9 mouse cellular contexts compared by ENCODE assay signal in genomic region chr6:122633411-122633810, GRCm38 (mm10). TPM values are rescaled to one million over a fixed set of nuclear protein-coding genes. Genes with fewer than 3 reads are reported as not detected.
DNase-seq lines count a peak whose midpoint lies in the region; ATAC-seq and TF ChIP-seq lines count a peak whose summit lies in the region.
"Had no signal": no experiment of that assay in that cellular context is flagged by ENCODE, and none has a peak within 500 bp of the region (broad histone marks: within the 10 kb centered on the region; RNA-seq: fewer than 3 reads in every experiment).

No protein-coding gene starts in this region.

- no peak overlapping the region for H3K9ac ChIP-seq in intestine, embryonic 16.5 days (ENCODE audit: low read depth, low read length)
- H3K9ac ChIP-seq: embryonic facial prominence, embryonic 13.5 days; liver, embryonic 15.5 days had no signal

- no peak overlapping the region for H3K4me3 ChIP-seq in layer of hippocampus, adult 2 months
- H3K4me3 ChIP-seq in intestine, embryonic 16.5 days (ENCODE audit: low read length) = no peak overlapping the region
- H3K4me3 ChIP-seq: embryonic facial prominence, embryonic 13.5 days; liver, embryonic 15.5 days had no signal

- no peaks in the 10 kb centered on the region for H3K36me3 ChIP-seq in intestine, embryonic 16.5 days (ENCODE audit: control insufficient read depth, insufficient read depth, low read length)
- H3K36me3 ChIP-seq: embryonic facial prominence, embryonic 13.5 days; liver, embryonic 15.5 days had no signal

- H3K27me3 ChIP-seq in intestine, embryonic 16.5 days (replicated peaks; ENCODE audit: control insufficient read depth, insufficient read depth, low read length) = no peaks in the 10 kb centered on the region; the same call in 1 of the 2 replicates
- H3K27me3 ChIP-seq: embryonic facial prominence, embryonic 13.5 days; liver, embryonic 15.5 days had no signal

- 50% methylated on average over 9 of the region's 9 CpGs for WGBS in intestine, embryonic 16.5 days

- ATAC-seq in granulocyte monocyte progenitor cell, adult 5-6 weeks (replicated peaks; ENCODE audit: poor library complexity, severe bottlenecking) = peak; percentile 77
- ATAC-seq in intestine, embryonic 16.5 days = no peak

- peak; percentile 77 for TF ChIP-seq CTCF in layer of hippocampus, adult 2 months (conservative IDR thresholded peaks at IDR 0.05)

- DNase-seq in layer of hippocampus, adult 2 months (ENCODE audit: low spot score in 2 of 2) = peak in 1 of 2 experiments; percentile 12
- no peak for DNase-seq in layer of hippocampus, postnatal 25 days (ENCODE audit: extremely low spot score in 1 of 2, low spot score in 1 of 2)
- DNase-seq in NIH3T3 (ENCODE audit: low read depth) = peak; percentile 25
- peak; percentile 51 for DNase-seq in lung, postnatal 10 days
- DNase-seq in gastrocnemius, postnatal 25 days = no peak

- H3K9me3 ChIP-seq in intestine, embryonic 16.5 days (ENCODE audit: control insufficient read depth, low read length) = no peaks in the 10 kb centered on the region
- H3K9me3 ChIP-seq: embryonic facial prominence, embryonic 13.5 days; liver, embryonic 15.5 days had no signal

- no peaks in the 10 kb centered on the region for H3K4me1 ChIP-seq in intestine, embryonic 16.5 days (ENCODE audit: control insufficient read depth, insufficient read depth, low read length)
- H3K4me1 ChIP-seq: embryonic facial prominence, embryonic 13.5 days; liver, embryonic 15.5 days had no signal

- H3K27ac ChIP-seq in layer of hippocampus, adult 2 months = no peak overlapping the region
- no peak overlapping the region for H3K27ac ChIP-seq in intestine, embryonic 16.5 days (ENCODE audit: low read length)
- H3K27ac ChIP-seq: embryonic facial prominence, embryonic 13.5 days; liver, embryonic 15.5 days had no signal

- H3K4me2 ChIP-seq in intestine, embryonic 16.5 days (ENCODE audit: low read depth, low read length) = no peak overlapping the region
- H3K4me2 ChIP-seq: embryonic facial prominence, embryonic 13.5 days; liver, embryonic 15.5 days had no signal

RNA-seq across cellular contexts. Expression of gene Dppa3, which starts 7.2 kb away (rescaled TPM):
- not detected for total RNA-seq in layer of hippocampus, adult 2 months (2021)
- not detected for total RNA-seq in layer of hippocampus, postnatal 25 days (2021)
- not detected in 2 replicates for total RNA-seq in granulocyte monocyte progenitor cell, adult 5-6 weeks (2014; fragmentation: Nextera tagmentation)
- not detected in 2 replicates for total RNA-seq in granulocyte monocyte progenitor cell, adult 5-6 weeks (2017)
- polyA plus RNA-seq in intestine, embryonic 16.5 days (2015; fragmentation: Nextera tagmentation; extraction: Ambion mirVana) = not detected in 2 replicates
- total RNA-seq in gastrocnemius, postnatal 25 days (2021) = not detected
- polyA plus RNA-seq: embryonic facial prominence, embryonic 13.5 days; liver, embryonic 15.5 days had no signal

RNA-seq across cellular contexts. Expression of gene Gdf3, which starts 23.5 kb away (rescaled TPM):
- not detected for total RNA-seq in layer of hippocampus, adult 2 months (2021)
- not detected for total RNA-seq in layer of hippocampus, postnatal 25 days (2021)
- 3.5 and 3.8 TPM in 2 replicates for total RNA-seq in granulocyte monocyte progenitor cell, adult 5-6 weeks (2014; fragmentation: Nextera tagmentation)
- 5.1 and 6.1 TPM in 2 replicates for total RNA-seq in granulocyte monocyte progenitor cell, adult 5-6 weeks (2017)
- 0.06 and 0.13 TPM in 2 replicates for polyA plus RNA-seq in intestine, embryonic 16.5 days (2015; fragmentation: Nextera tagmentation; extraction: Ambion mirVana)
- total RNA-seq in gastrocnemius, postnatal 25 days (2021) = not detected
- polyA plus RNA-seq: embryonic facial prominence, embryonic 13.5 days had no signal

RNA-seq across cellular contexts. Expression of gene Apobec1, which starts 31.2 kb away (rescaled TPM):
- 1 to 10 TPM; 1.5 to 2.3 TPM for total RNA-seq in layer of hippocampus, adult 2 months (2021)
- 1 to 10 TPM; 1.7 to 2.9 TPM for total RNA-seq in layer of hippocampus, postnatal 25 days (2021)
- 17.0 and 28.1 TPM in 2 replicates for total RNA-seq in granulocyte monocyte progenitor cell, adult 5-6 weeks (2014; fragmentation: Nextera tagmentation)
- 11.9 and 15.3 TPM in 2 replicates for total RNA-seq in granulocyte monocyte progenitor cell, adult 5-6 weeks (2017)
- polyA plus RNA-seq in intestine, embryonic 16.5 days (2015; fragmentation: Nextera tagmentation; extraction: Ambion mirVana) = 9.1 and 12.5 TPM in 2 replicates
- 1 to 10 TPM; 1.8 to 1.9 TPM for total RNA-seq in gastrocnemius, postnatal 25 days (2021)

Comparison
In these comparisons a context has a peak if more than half of its experiments do, and no peak if none do; other contexts are left out.
1. DNase-seq: peak in NIH3T3 (single experiment) and lung, postnatal 10 days (single experiment); none in layer of hippocampus, postnatal 25 days (0 of 2) and gastrocnemius, postnatal 25 days (single experiment).
2. RNA of gene Gdf3, which starts 23.5 kb away (total RNA-seq): 3.5 to 6.1 TPM in granulocyte monocyte progenitor cell, adult 5-6 weeks; not detected in layer of hippocampus, adult 2 months, not detected in layer of hippocampus, postnatal 25 days and not detected in gastrocnemius, postnatal 25 days; every median in the first group is over 4 times any median in the second.